Mouse (Mus musculus): Measurements from ENCODE around the gene Ppip5k2.

GRCm38 (mm10) chr1:97693825-97694224 is 76.4 kb downstream of the Ppip5k2 start:
- TF ChIP-seq CTCF (IDR thresholded peaks at IDR 0.05; ENCODE audit: low read depth) (no peak), EP300 (IDR thresholded peaks at IDR 0.05; ENCODE audit: low read depth) (no peak)
